Mouse (Mus musculus): Measurements from ENCODE around the gene Plxdc1.

GRCm38 (mm10) chr11:97956905-97957560 lies 29.2 kb downstream of the Plxdc1 start:
- TF ChIP-seq CTCF (conservative IDR thresholded peaks at IDR 0.05; ENCODE audit: low read length) (no peak), NANOG (IDR thresholded peaks at IDR 0.05; ENCODE audit: borderline replicate concordance, low read length) (no peak)

Measured in E14TG2a.4 (cell line).